Comparison of ENCODE assay signal across 8 mouse cellular contexts in the genomic region with DNA sequence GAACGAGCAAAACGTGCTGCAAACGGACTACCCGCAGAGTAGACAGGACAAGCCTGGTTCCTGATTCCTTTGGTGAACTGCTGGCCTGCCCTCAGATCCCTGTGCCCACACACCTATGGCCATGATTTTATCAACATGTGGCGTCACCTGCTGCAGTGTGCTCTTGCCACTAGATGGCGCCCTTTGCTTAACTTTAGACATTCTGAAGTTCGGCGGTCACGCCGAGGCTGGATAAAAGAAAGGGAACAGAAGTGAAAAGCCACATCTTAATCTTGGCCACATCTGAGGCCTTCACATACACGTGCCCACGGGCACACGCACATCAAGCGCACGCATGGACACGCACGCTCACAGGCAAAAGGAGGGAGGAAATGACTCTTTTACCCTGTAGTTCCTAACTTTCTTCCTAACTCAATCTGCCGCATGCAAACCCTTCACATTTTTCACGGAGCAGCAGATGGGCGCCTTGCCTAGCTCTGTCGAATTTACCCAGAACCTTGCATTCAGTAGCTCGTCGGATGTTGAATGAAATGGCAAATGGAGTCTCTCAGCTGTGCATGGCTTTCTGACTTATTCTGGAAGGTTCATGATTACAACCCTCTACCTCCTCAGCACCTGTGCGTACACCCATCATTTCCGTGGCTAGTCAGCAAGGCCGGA. TPM values are rescaled to one million over a fixed set of nuclear protein-coding genes. Genes with fewer than 3 reads are reported as not detected.
DNase-seq lines count a peak whose midpoint lies in the region; ATAC-seq and TF ChIP-seq lines count a peak whose summit lies in the region.

No protein-coding gene starts in this region.

- H3K4me3 ChIP-seq in bone marrow, adult 2 months (replicated peaks; ENCODE audit: control insufficient read depth, low read depth, low read length): no peak overlapping the region
- peak overlapping the region; percentile 20; the same call in 1 of the 2 replicates for H3K4me3 ChIP-seq in embryonic facial prominence, embryonic 15.5 days (replicated peaks)
- H3K4me3 ChIP-seq in heart, embryonic 15.5 days: peak overlapping the region; percentile 20
- H3K4me3 ChIP-seq in liver, embryonic 15.5 days (replicated peaks): no peak overlapping the region
- no peak overlapping the region for H3K4me3 ChIP-seq in neural tube, embryonic 12.5 days
- no peak overlapping the region for H3K4me3 ChIP-seq in stomach, postnatal 0 days (ENCODE audit: low read depth, low read length)

- no peaks in the 10 kb centered on the region for H3K27me3 ChIP-seq in embryonic facial prominence, embryonic 15.5 days
- no peaks in the 10 kb centered on the region for H3K27me3 ChIP-seq in heart, embryonic 15.5 days
- H3K27me3 ChIP-seq in liver, embryonic 15.5 days: no peaks in the 10 kb centered on the region
- H3K27me3 ChIP-seq in neural tube, embryonic 12.5 days (replicated peaks): no peaks in the 10 kb centered on the region
- no peaks in the 10 kb centered on the region for H3K27me3 ChIP-seq in stomach, postnatal 0 days (ENCODE audit: control insufficient read depth, insufficient read depth, low read length)

- H3K36me3 ChIP-seq in embryonic facial prominence, embryonic 15.5 days: no peaks in the 10 kb centered on the region
- no peaks in the 10 kb centered on the region for H3K36me3 ChIP-seq in heart, embryonic 15.5 days
- no peaks in the 10 kb centered on the region for H3K36me3 ChIP-seq in liver, embryonic 15.5 days (replicated peaks)
- H3K36me3 ChIP-seq in neural tube, embryonic 12.5 days: no peaks in the 10 kb centered on the region
- H3K36me3 ChIP-seq in stomach, postnatal 0 days (ENCODE audit: control insufficient read depth, insufficient read depth, low read length): no peaks in the 10 kb centered on the region

- peak overlapping the region; percentile 46 for H3K4me2 ChIP-seq in embryonic facial prominence, embryonic 15.5 days (replicated peaks)
- peak overlapping the region; percentile 57 for H3K4me2 ChIP-seq in heart, embryonic 15.5 days
- peak overlapping the region; percentile 18 for H3K4me2 ChIP-seq in liver, embryonic 15.5 days
- H3K4me2 ChIP-seq in neural tube, embryonic 12.5 days (replicated peaks): peak overlapping the region; percentile 37; the same call in 1 of the 2 replicates
- H3K4me2 ChIP-seq in stomach, postnatal 0 days (replicated peaks; ENCODE audit: low read depth): peak overlapping the region; percentile 41

- WGBS in bone marrow, adult 2 months: 19% methylated on average over 26 of the region's 26 CpGs
- WGBS in embryonic facial prominence, embryonic 15.5 days: 17% methylated on average over 26 of the region's 26 CpGs
- 20% methylated on average over 26 of the region's 26 CpGs for WGBS in heart, embryonic 15.5 days
- WGBS in liver, embryonic 15.5 days (ENCODE audit: insufficient replicate concordance): 21% methylated on average over 26 of the region's 26 CpGs
- WGBS in neural tube, embryonic 12.5 days: 30% methylated on average over 26 of the region's 26 CpGs
- 18% methylated on average over 26 of the region's 26 CpGs for WGBS in stomach, postnatal 0 days

- DNase-seq in 416B (ENCODE audit: low read depth): peak; percentile 87
- peak; percentile 81 to 88 for DNase-seq in kidney, postnatal 36 days
- DNase-seq in stomach, postnatal 0 days (ENCODE audit: low spot score): peak; percentile 82

- TF ChIP-seq EP300 in stomach, postnatal 0 days (optimal IDR thresholded peaks at IDR 0.05): no peak

- no peak overlapping the region for H3K9ac ChIP-seq in embryonic facial prominence, embryonic 15.5 days
- H3K9ac ChIP-seq in heart, embryonic 15.5 days: no peak overlapping the region
- no peak overlapping the region for H3K9ac ChIP-seq in liver, embryonic 15.5 days
- H3K9ac ChIP-seq in neural tube, embryonic 12.5 days: no peak overlapping the region
- no peak overlapping the region for H3K9ac ChIP-seq in stomach, postnatal 0 days (ENCODE audit: low read length)

- H3K27ac ChIP-seq in bone marrow, adult 2 months (ENCODE audit: control insufficient read depth, insufficient read depth, low read depth, low read length, poor library complexity): no peak overlapping the region
- 0 out of 2 replicates have a peak overlapping the region, but pooled peaks have one; percentile 2 for H3K27ac ChIP-seq in embryonic facial prominence, embryonic 15.5 days (replicated peaks)
- no peak overlapping the region for H3K27ac ChIP-seq in heart, embryonic 15.5 days
- H3K27ac ChIP-seq in liver, embryonic 15.5 days (replicated peaks): no peak overlapping the region
- H3K27ac ChIP-seq in neural tube, embryonic 12.5 days: no peak overlapping the region
- H3K27ac ChIP-seq in stomach, postnatal 0 days (replicated peaks): no peak overlapping the region

- ATAC-seq in embryonic facial prominence, embryonic 15.5 days (ENCODE audit: insufficient number of reproducible peaks, low FRiP score, low TSS enrichment, low read depth): peak; percentile 71
- peak; percentile 60; the same call in 1 of the 2 replicates for ATAC-seq in heart, embryonic 15.5 days (replicated peaks; ENCODE audit: insufficient number of reproducible peaks, insufficient read depth, low FRiP score, low read depth)
- 0 out of 2 replicates have a peak, but pooled peaks have one; percentile 30 for ATAC-seq in liver, embryonic 15.5 days (ENCODE audit: insufficient read depth)
- ATAC-seq in neural tube, embryonic 12.5 days (ENCODE audit: low FRiP score, low read depth): peak; percentile 87
- peak; percentile 79 for ATAC-seq in stomach, postnatal 0 days (ENCODE audit: low FRiP score, low TSS enrichment)

- peak; percentile 96 for TF ChIP-seq CTCF in bone marrow, adult 2 months (IDR thresholded peaks at IDR 0.05; ENCODE audit: control insufficient read depth, insufficient read depth, low read length)
- peak; percentile 99 for TF ChIP-seq CTCF in stomach, postnatal 0 days (IDR thresholded peaks at IDR 0.05; ENCODE audit: low read depth)

- no peak for TF ChIP-seq POLR2A in bone marrow, adult 2 months (IDR thresholded peaks at IDR 0.05; ENCODE audit: borderline replicate concordance, control insufficient read depth, low read depth, low read length)

- H3K4me1 ChIP-seq in bone marrow, adult 2 months (ENCODE audit: control insufficient read depth, insufficient read depth, low read length): peaks cover 2% of the 10 kb centered on the region
- H3K4me1 ChIP-seq in embryonic facial prominence, embryonic 15.5 days: peaks cover 10% of the 10 kb centered on the region; the same call in 1 of the 2 replicates
- H3K4me1 ChIP-seq in heart, embryonic 15.5 days (replicated peaks): peaks cover 6% of the 10 kb centered on the region
- peaks cover 5% of the 10 kb centered on the region; the same call in 1 of the 2 replicates for H3K4me1 ChIP-seq in liver, embryonic 15.5 days (replicated peaks)
- no peaks in the 10 kb centered on the region for H3K4me1 ChIP-seq in neural tube, embryonic 12.5 days
- no peaks in the 10 kb centered on the region for H3K4me1 ChIP-seq in stomach, postnatal 0 days (replicated peaks; ENCODE audit: control insufficient read depth, insufficient read depth)

- peaks cover 14% of the 10 kb centered on the region; the same call in 1 of the 2 replicates for H3K9me3 ChIP-seq in embryonic facial prominence, embryonic 15.5 days (replicated peaks)
- H3K9me3 ChIP-seq in heart, embryonic 15.5 days (replicated peaks): 0 out of 2 replicates have a peak, but pooled peaks cover 3% of the 10 kb centered on the region
- H3K9me3 ChIP-seq in liver, embryonic 15.5 days (replicated peaks): 0 out of 2 replicates have a peak, but pooled peaks cover 4% of the 10 kb centered on the region
- peaks cover 12% of the 10 kb centered on the region; the same call in 1 of the 2 replicates for H3K9me3 ChIP-seq in neural tube, embryonic 12.5 days
- no peaks in the 10 kb centered on the region for H3K9me3 ChIP-seq in stomach, postnatal 0 days (ENCODE audit: control insufficient read depth, low read length)

RNA-seq across cellular contexts. Expression of a gene that starts 4.8 kb away (rescaled TPM):
- not detected in 2 replicates for polyA plus RNA-seq in bone marrow, adult 2 months (2011; ENCODE audit: insufficient read depth, insufficient read length, low replicate concordance, missing spikeins)
- 0.04 TPM in 2 replicates for polyA plus RNA-seq in embryonic facial prominence, embryonic 15.5 days (2015; fragmentation: Nextera tagmentation; extraction: Ambion mirVana)
- not detected in 2 replicates for polyA plus RNA-seq in heart, embryonic 15.5 days (2015; fragmentation: Nextera tagmentation; extraction: Ambion mirVana)
- polyA plus RNA-seq in liver, embryonic 15.5 days (2015; fragmentation: Nextera tagmentation; extraction: Ambion mirVana): 0.64 and 0.68 TPM in 2 replicates
- polyA plus RNA-seq in neural tube, embryonic 12.5 days (2016; fragmentation: Nextera tagmentation; extraction: Ambion mirVana): not detected in 2 replicates
- 0.17 and 0.29 TPM in 2 replicates for polyA plus RNA-seq in stomach, postnatal 0 days (2015; fragmentation: Nextera tagmentation; extraction: Ambion mirVana)

Comparison
In these comparisons a context has a peak if more than half of its experiments do, and no peak if none do; other contexts are left out.
1. H3K4me3 ChIP-seq: peak in embryonic facial prominence, embryonic 15.5 days (single experiment) and heart, embryonic 15.5 days (single experiment); none in bone marrow, adult 2 months (single experiment), liver, embryonic 15.5 days (single experiment), neural tube, embryonic 12.5 days (single experiment) and stomach, postnatal 0 days (single experiment).
2. ATAC-seq: peak in every context shown above with its lines; median percentile 87 in neural tube, embryonic 12.5 days; 79 in stomach, postnatal 0 days; 71 in embryonic facial prominence, embryonic 15.5 days; 60 in heart, embryonic 15.5 days; 30 in liver, embryonic 15.5 days.
3. Peak in every context shown above with its lines, with median percentiles within 50 percentile points of each other: DNase-seq and H3K4me2 ChIP-seq.